Mouse (Mus musculus): ENCODE measurements around the gene Pkmyt1.

- TF ChIP-seq POLR2A (IDR thresholded peaks at IDR 0.05; ENCODE audit: insufficient read length, low read depth), result no peak
- TF ChIP-seq MAX (IDR thresholded peaks at IDR 0.05; ENCODE audit: low read depth), result no peak
- no peak for TF ChIP-seq POLR2AphosphoS2 (IDR thresholded peaks at IDR 0.05; ENCODE audit: insufficient read length, low read depth)
- TF ChIP-seq TCF3 (IDR thresholded peaks at IDR 0.05; ENCODE audit: insufficient read length, low read depth), result no peak
- no peak for TF ChIP-seq USF1 (IDR thresholded peaks at IDR 0.05; ENCODE audit: low read depth)
- TF ChIP-seq E2F4 (IDR thresholded peaks at IDR 0.05; ENCODE audit: insufficient read depth), result no peak
- no peak for TF ChIP-seq REST (IDR thresholded peaks at IDR 0.05; ENCODE audit: insufficient read depth, insufficient read length)
- TF ChIP-seq TCF12 (IDR thresholded peaks at IDR 0.05; ENCODE audit: insufficient read depth, poor library complexity, severe bottlenecking), result no peak
- TF ChIP-seq MYOD1 (IDR thresholded peaks at IDR 0.05; ENCODE audit: control insufficient read depth in 1 of 3, insufficient read length in 2 of 3, low read depth in 2 of 3), result no peak
- TF ChIP-seq CEBPB (IDR thresholded peaks at IDR 0.05; ENCODE audit: insufficient read depth, poor library complexity, severe bottlenecking), result no peak
Measured at GRCm38 (mm10) chr17:23682092-23682491, 44.0 kb upstream of the Pkmyt1 start.

All from myocyte (in vitro differentiated cells).